Mouse (Mus musculus) erythroblast, embryonic 14.5 days (primary cell): ENCODE data around the gene Pom121l2. TPM values are rescaled to one million over a fixed set of nuclear protein-coding genes. Genes with fewer than 3 reads are reported as not detected.
A peak's percentile ranks its signal among the peaks of the same experiment; 100 is the strongest.

Experiments
- H3K27me3 ChIP-seq: 2 replicates; pipeline ENCODE4 v1.6.1; 2012; ENCODE audit warnings: inconsistent platforms; ENCODE audit not compliant: control insufficient read depth
- H3K36me3 ChIP-seq: 2 replicates; pipeline ENCODE4 v1.6.1; 2012; ENCODE audit warnings: mild to moderate bottlenecking, inconsistent platforms; ENCODE audit not compliant: control insufficient read depth
- H3K4me1 ChIP-seq: 2 replicates; pipeline ENCODE4 v1.6.1; 2012; ENCODE audit warnings: inconsistent platforms; ENCODE audit not compliant: control insufficient read depth
- H3K4me3 ChIP-seq: replicated peaks from 2 replicates; pipeline ENCODE3; 2012; ENCODE audit warnings: moderate library complexity, mild to moderate bottlenecking, inconsistent platforms
- H3K9me3 ChIP-seq: 2 replicates; pipeline ENCODE4 v1.6.1; 2012; ENCODE audit warnings: low read length, inconsistent platforms, mixed read lengths; ENCODE audit not compliant: control insufficient read depth
- GATA1 ChIP-seq: IDR thresholded peaks from 2 replicates; pipeline ENCODE4 v1.6.1; 2012; ENCODE audit warnings: low read length, inconsistent platforms, mixed read lengths
- TAL1 ChIP-seq: IDR thresholded peaks from 3 replicates; pipeline ENCODE4 v1.6.1; 2012; ENCODE audit warnings: low read length, inconsistent platforms, mixed read lengths
- polyA plus RNA-seq: library from polyadenylated mRNA; stranded (reverse); fragments of >175 nt; gene quantifications from 2 replicates; pipeline ENCODE4 v1.2.3, GENCODE M21; 2012

Pom121l2 gene
- polyA plus RNA-seq, 1 experiment: not detected

GRCm38 (mm10) chr13:22036149-22036956 is 55.4 kb downstream of the Pom121l2 start:
- no peak for TF ChIP-seq GATA1
- no peak for TF ChIP-seq TAL1
- peak overlapping the region; percentile 78 for H3K4me3 ChIP-seq
- H3K4me1 ChIP-seq: peaks cover 63% of the 10 kb centered on the region
- H3K9me3 ChIP-seq: no peaks in the 10 kb centered on the region
- peaks cover 12% of the 10 kb centered on the region for H3K36me3 ChIP-seq
- no peaks in the 10 kb centered on the region for H3K27me3 ChIP-seq

GRCm38 (mm10) chr13:22036986-22037385 is 56.0 kb downstream of the Pom121l2 start:
- Histone ChIP-seq H3K9me3 (no peaks in the 10 kb centered on the region), H3K4me1 (peaks cover 65% of the 10 kb centered on the region), H3K36me3 (peaks cover 8% of the 10 kb centered on the region), H3K27me3 (no peaks in the 10 kb centered on the region), H3K4me3 (peak overlapping the region; percentile 78)
- TF ChIP-seq GATA1 (no peak), TAL1 (no peak)

GRCm38 (mm10) chr13:22037415-22037814 is 56.4 kb downstream of the Pom121l2 start:
- TF ChIP-seq GATA1 (no peak), TAL1 (no peak)
- H3K27me3 ChIP-seq: no peaks in the 10 kb centered on the region
- no peaks in the 10 kb centered on the region for H3K9me3 ChIP-seq
- H3K4me1 ChIP-seq: peaks cover 68% of the 10 kb centered on the region
- peaks cover 8% of the 10 kb centered on the region for H3K36me3 ChIP-seq
- H3K4me3 ChIP-seq: peak overlapping the region; percentile 78

Other genes starting within 250 kb of the Pom121l2 start
- gene Hist1h4j, start 246.1 kb upstream of the Pom121l2 start, polyA plus RNA-seq: 1.3 and 2.7 TPM in 2 replicates
- gene Hist1h4k, start 230.7 kb upstream of the Pom121l2 start, polyA plus RNA-seq: 23.3 and 64.1 TPM in 2 replicates
- gene Hist1h2ak, start 227.4 kb upstream of the Pom121l2 start, polyA plus RNA-seq: 57.8 and 123 TPM in 2 replicates
- gene Hist1h2bn, start 227.1 kb upstream of the Pom121l2 start, polyA plus RNA-seq: 2.7 and 5.2 TPM in 2 replicates
- gene Hist1h1b, start 200.6 kb upstream of the Pom121l2 start, polyA plus RNA-seq: 2.6 and 5.0 TPM in 2 replicates
- 16.8 and 41.5 TPM in 2 replicates for gene Hist1h3i, start 197.8 kb upstream of the Pom121l2 start, polyA plus RNA-seq
- 15.8 and 41.3 TPM in 2 replicates for gene Hist1h2an, start 194.0 kb upstream of the Pom121l2 start, polyA plus RNA-seq
- gene Hist1h2bp, start 193.7 kb upstream of the Pom121l2 start, polyA plus RNA-seq: 2.2 and 5.1 TPM in 2 replicates
- gene Hist1h2bq, start 171.0 kb upstream of the Pom121l2 start, polyA plus RNA-seq: 12.6 and 20.2 TPM in 2 replicates
- 4,119 and 4,310 TPM in 2 replicates for gene Hist1h2ao, start 170.7 kb upstream of the Pom121l2 start, polyA plus RNA-seq
- gene Hist1h4m, start 169.4 kb upstream of the Pom121l2 start, polyA plus RNA-seq: 26.4 and 43.3 TPM in 2 replicates
- 0.78 and 5.7 TPM in 2 replicates for gene Hist1h4n, start 149.0 kb upstream of the Pom121l2 start, polyA plus RNA-seq
- gene Hist1h2ap, start 147.7 kb upstream of the Pom121l2 start, polyA plus RNA-seq: 9,149 and 11,620 TPM in 2 replicates
- gene Hist1h2br, start 147.5 kb upstream of the Pom121l2 start, polyA plus RNA-seq: 12.4 and 21.9 TPM in 2 replicates
- not detected in 2 replicates for gene Zfp184, start 36.1 kb upstream of the Pom121l2 start, polyA plus RNA-seq
- gene Prss16, start 28.5 kb downstream of the Pom121l2 start, polyA plus RNA-seq: not detected in 2 replicates
- gene Hist1h2ah, start 54.4 kb downstream of the Pom121l2 start, polyA plus RNA-seq: 105 and 181 TPM in 2 replicates
- gene Hist1h2bk, start 54.7 kb downstream of the Pom121l2 start, polyA plus RNA-seq: 6.1 and 13.9 TPM in 2 replicates
- gene Hist1h4i, start 60.2 kb downstream of the Pom121l2 start, polyA plus RNA-seq: 24.7 and 42.0 TPM in 2 replicates
- 9.1 and 21.8 TPM in 2 replicates for gene Hist1h2ag, start 61.8 kb downstream of the Pom121l2 start, polyA plus RNA-seq
- 17.0 and 19.6 TPM in 2 replicates for gene Hist1h2bj, start 62.0 kb downstream of the Pom121l2 start, polyA plus RNA-seq
- gene Vmn1r188, start 103.2 kb downstream of the Pom121l2 start, polyA plus RNA-seq: not detected in 2 replicates
- not detected in 2 replicates for gene Vmn1r189, start 124.6 kb downstream of the Pom121l2 start, polyA plus RNA-seq
- gene Vmn1r191, start 202.8 kb downstream of the Pom121l2 start, polyA plus RNA-seq: not detected in 2 replicates
- 0.01 TPM in 1 of 2 replicates, not detected in the other for gene Vmn1r192, start 209.9 kb downstream of the Pom121l2 start, polyA plus RNA-seq
- 0.01 TPM in 1 of 2 replicates, not detected in the other for gene Vmn1r193, start 242.0 kb downstream of the Pom121l2 start, polyA plus RNA-seq